Mouse (Mus musculus) liver, embryonic 15.5 days (tissue): ENCODE data around the gene 1190002N15Rik. TPM values are rescaled to one million over a fixed set of nuclear protein-coding genes. Genes with fewer than 3 reads are reported as not detected.

ENCODE experiments used
- ATAC-seq: fragments of 200-750 bp; cut with Nextera tagmentation; 2 replicates; pipeline ENCODE4 v1.8.0; 2017; ENCODE audit warnings: moderate number of reproducible peaks, mild to moderate bottlenecking, moderate library complexity; ENCODE audit not compliant: insufficient read depth
- H3K27ac ChIP-seq: fragments of 300-500 bp; sonication (generic); replicated peaks from 2 replicates; pipeline ENCODE4 v1.5.1; 2015; ENCODE audit warnings: mild to moderate bottlenecking, inconsistent platforms
- H3K27me3 ChIP-seq: fragments of 300-500 bp; sonication (generic); 2 replicates; pipeline ENCODE4 v1.6.1; 2015; ENCODE audit warnings: mild to moderate bottlenecking, inconsistent platforms
- H3K36me3 ChIP-seq: fragments of 300-500 bp; sonication (generic); replicated peaks from 2 replicates; pipeline ENCODE4 v1.6.1; 2015; ENCODE audit warnings: moderate library complexity, mild to moderate bottlenecking, inconsistent platforms
- H3K4me1 ChIP-seq: fragments of 300-500 bp; sonication (generic); replicated peaks from 2 replicates; pipeline ENCODE4 v1.6.1; 2015; ENCODE audit warnings: inconsistent platforms
- H3K4me2 ChIP-seq: fragments of 300-500 bp; sonication (generic); 2 replicates; pipeline ENCODE4 v1.6.1; 2015; ENCODE audit warnings: moderate library complexity, mild to moderate bottlenecking, inconsistent platforms
- H3K4me3 ChIP-seq: fragments of 300-500 bp; sonication (generic); replicated peaks from 2 replicates; pipeline ENCODE4 v1.5.1; 2015; ENCODE audit warnings: mild to moderate bottlenecking, inconsistent platforms
- H3K9ac ChIP-seq: fragments of 300-500 bp; sonication (generic); 2 replicates; pipeline ENCODE4 v1.6.1; 2015; ENCODE audit warnings: moderate library complexity, mild to moderate bottlenecking, inconsistent platforms
- H3K9me3 ChIP-seq: fragments of 300-500 bp; sonication (generic); replicated peaks from 2 replicates; pipeline ENCODE4 v1.6.1; 2016; ENCODE audit warnings: inconsistent platforms
- whole genome bisulfite sequencing: fragments of 180-500 bp; shearing (Covaris S2); methylation state at CpG from one replicate; pipeline ENCODE4 v1.1.7; 2015; ENCODE audit warnings: mixed read lengths; ENCODE audit not compliant: insufficient replicate concordance; 5-methylcytosine and 5-hydroxymethylcytosine counted together
- polyA plus RNA-seq: library from polyadenylated mRNA; unstranded; fragments of >200 nt; fragmentation: Nextera tagmentation; extraction: Ambion mirVana; gene quantifications from 2 replicates; pipeline ENCODE4 v1.2.1, GENCODE M21; 2015

Gene 1190002N15Rik
- polyA plus RNA-seq, 1 experiment from 2014 or later: 8.5 TPM

DNA sequence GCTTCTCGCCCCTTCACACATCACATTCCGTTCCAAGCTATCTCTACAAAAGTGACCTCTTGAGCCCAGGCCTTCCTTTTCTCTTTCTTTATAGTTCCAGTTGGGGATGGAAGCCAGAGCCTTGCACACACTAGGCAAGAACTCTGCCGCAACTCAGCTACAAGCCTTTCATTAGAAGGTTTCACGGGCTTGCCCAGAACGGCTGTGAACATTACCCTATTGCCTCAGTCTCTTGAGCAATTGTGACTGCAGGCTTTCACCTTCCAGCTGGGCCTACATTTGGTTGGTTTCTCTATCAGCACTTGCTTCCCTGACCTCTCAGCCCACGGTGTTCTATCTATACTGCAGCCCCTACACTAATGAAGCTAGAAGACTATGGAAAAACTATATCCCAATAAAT, 58.9 kb downstream of the 1190002N15Rik start:
- 57% methylated on average over 6 of the region's 6 CpGs for WGBS
- ATAC-seq: peak; percentile 44

DNA sequence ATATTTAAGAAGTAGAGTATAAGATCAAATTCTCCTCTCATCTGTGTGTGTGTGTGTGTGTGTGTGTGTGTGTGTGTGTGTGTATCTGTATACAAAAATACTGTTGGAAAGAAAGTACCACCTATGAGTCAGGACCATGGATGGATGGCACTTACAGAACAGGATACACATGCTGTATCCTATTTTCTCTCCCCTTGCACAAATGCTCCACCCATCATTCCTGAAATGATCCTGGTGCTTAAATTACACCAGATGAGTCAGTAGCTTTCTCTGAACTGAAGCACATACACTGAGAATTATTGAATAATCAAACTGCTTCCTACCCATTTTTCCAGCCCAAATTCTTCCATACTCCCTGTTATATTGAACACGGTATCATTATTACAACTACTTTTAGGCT, 61.9 kb downstream of the 1190002N15Rik start:
- no peak overlapping the region for H3K9ac ChIP-seq
- H3K27ac ChIP-seq: no peak overlapping the region
- ATAC-seq: no peak
- no peaks in the 10 kb centered on the region for H3K9me3 ChIP-seq
- H3K4me1 ChIP-seq: no peaks in the 10 kb centered on the region
- no peak overlapping the region for H3K4me2 ChIP-seq
- no peaks in the 10 kb centered on the region for H3K36me3 ChIP-seq
- no peak overlapping the region for H3K4me3 ChIP-seq
- WGBS: 84% methylated on average over 1 of the region's 1 CpGs
- no peaks in the 10 kb centered on the region for H3K27me3 ChIP-seq

More for the DNA sequence above, 58.9 kb downstream of the 1190002N15Rik start:
- H3K4me3 ChIP-seq: no peak overlapping the region
- H3K9ac ChIP-seq: no peak overlapping the region
- H3K27ac ChIP-seq: no peak overlapping the region
- no peaks in the 10 kb centered on the region for H3K27me3 ChIP-seq
- H3K9me3 ChIP-seq: no peaks in the 10 kb centered on the region
- no peaks in the 10 kb centered on the region for H3K36me3 ChIP-seq
- H3K4me2 ChIP-seq: no peak overlapping the region
- no peaks in the 10 kb centered on the region for H3K4me1 ChIP-seq

DNA sequence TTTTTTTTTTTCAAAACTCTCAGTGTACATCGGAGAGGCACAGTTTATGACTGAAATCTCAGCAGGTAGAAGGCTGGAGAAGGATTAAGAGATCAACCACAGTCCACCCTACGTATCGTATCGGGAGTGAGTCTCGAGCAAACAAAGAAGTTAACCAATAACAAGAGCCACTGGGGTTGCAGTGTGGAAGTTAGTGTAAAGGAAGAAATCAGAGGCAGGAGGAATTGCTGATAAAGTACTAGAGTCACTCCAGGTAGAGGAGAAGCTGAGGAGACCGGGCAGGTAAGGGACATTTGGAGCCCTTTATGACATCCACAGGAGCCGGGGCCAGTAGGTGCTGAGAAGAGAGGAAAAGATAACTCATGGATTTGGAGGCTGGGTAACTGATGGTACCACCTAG, 64.0 kb downstream of the 1190002N15Rik start:
- no peaks in the 10 kb centered on the region for H3K27me3 ChIP-seq
- no peaks in the 10 kb centered on the region for H3K4me1 ChIP-seq
- ATAC-seq: peak; percentile 37; the same call in 1 of the 2 replicates
- no peaks in the 10 kb centered on the region for H3K9me3 ChIP-seq
- no peak overlapping the region for H3K4me3 ChIP-seq
- peak overlapping the region; percentile 36 for H3K4me2 ChIP-seq
- no peaks in the 10 kb centered on the region for H3K36me3 ChIP-seq
- H3K27ac ChIP-seq: no peak overlapping the region
- no peak overlapping the region for H3K9ac ChIP-seq
- 55% methylated on average over 7 of the region's 7 CpGs for WGBS

DNA sequence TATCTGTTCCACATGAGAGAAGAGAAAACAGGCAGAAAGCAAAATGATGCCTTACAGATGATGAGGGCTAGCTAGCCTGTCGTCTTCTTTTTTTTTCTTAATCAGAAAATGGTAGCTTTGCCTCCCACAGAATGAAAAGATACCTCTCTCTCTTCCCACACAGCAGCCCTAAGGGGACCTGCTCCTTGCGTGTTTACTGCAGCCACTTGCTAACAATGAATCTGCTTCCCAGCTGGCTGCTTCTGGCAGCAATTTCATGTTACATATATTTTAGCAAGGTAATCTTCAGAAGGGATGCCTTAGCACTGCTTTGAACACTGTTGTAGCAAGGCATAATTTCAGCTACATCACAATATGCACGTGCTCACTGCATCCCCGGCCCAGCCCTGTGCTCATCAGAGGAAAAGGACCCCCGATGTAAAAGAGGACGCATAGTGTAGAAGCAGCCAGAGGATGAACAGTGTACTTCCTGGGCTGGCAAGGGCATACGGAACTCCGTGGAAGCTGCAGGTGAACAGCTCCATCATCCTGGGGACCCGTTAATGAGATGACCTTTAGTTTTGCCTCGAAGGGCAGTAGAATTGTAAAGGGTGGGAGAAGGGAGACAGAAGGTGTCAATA, 64.8 kb downstream of the 1190002N15Rik start:
- no peaks in the 10 kb centered on the region for H3K36me3 ChIP-seq
- no peaks in the 10 kb centered on the region for H3K9me3 ChIP-seq
- WGBS: 57% methylated on average over 10 of the region's 10 CpGs
- H3K27me3 ChIP-seq: no peaks in the 10 kb centered on the region
- H3K4me1 ChIP-seq: no peaks in the 10 kb centered on the region
- H3K9ac ChIP-seq: no peak overlapping the region
- no peak for ATAC-seq
- no peak overlapping the region for H3K27ac ChIP-seq
- no peak overlapping the region for H3K4me2 ChIP-seq
- no peak overlapping the region for H3K4me3 ChIP-seq

DNA sequence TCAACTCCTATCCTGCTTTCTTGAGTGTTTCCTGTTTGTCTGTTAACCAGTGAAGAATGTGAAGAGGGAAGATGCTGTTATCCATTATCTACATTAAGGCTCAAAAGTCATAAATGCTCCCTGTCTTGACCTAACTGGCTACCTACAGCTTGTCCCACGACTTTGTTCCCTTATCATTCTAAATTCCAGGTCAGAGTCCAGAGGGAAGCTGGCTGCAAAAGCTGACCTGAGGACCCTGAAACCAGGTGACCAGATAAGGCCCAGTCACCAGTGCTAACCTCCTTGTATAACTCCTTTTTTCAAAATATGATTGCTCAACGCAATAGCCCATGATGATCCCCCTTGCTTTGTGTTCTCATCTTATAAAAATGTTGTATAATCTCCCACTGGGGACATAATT, 66.4 kb downstream of the 1190002N15Rik start:
- Histone ChIP-seq H3K4me2 (no peak overlapping the region), H3K9ac (no peak overlapping the region), H3K4me3 (no peak overlapping the region), H3K27me3 (no peaks in the 10 kb centered on the region), H3K4me1 (no peaks in the 10 kb centered on the region), H3K9me3 (no peaks in the 10 kb centered on the region), H3K36me3 (no peaks in the 10 kb centered on the region), H3K27ac (no peak overlapping the region)
- ATAC-seq: no peak
- WGBS: 33% methylated on average over 2 of the region's 2 CpGs

Other genes with a start within 250 kb of the 1190002N15Rik start
- 2.7 TPM in 2 replicates for gene Slc9a9, start 131.8 kb upstream of the 1190002N15Rik start, polyA plus RNA-seq